Mouse (Mus musculus): ENCODE data around the gene Lama5. TPM values are rescaled to one million over a fixed set of nuclear protein-coding genes. Genes with fewer than 3 reads are reported as not detected.

Gene Lama5
- polyA plus RNA-seq, 1 experiment from 2014 or later, result 7.2 TPM

- H3K36me3 ChIP-seq, result no peaks in the 10 kb centered on the region
- no peak overlapping the region; the same call in 1 of the 2 replicates for H3K27ac ChIP-seq
- H3K27me3 ChIP-seq (ENCODE audit: insufficient read depth, poor library complexity, severe bottlenecking), result no peaks in the 10 kb centered on the region
- H3K4me1 ChIP-seq (replicated peaks), result peaks cover 17% of the 10 kb centered on the region
- 57% methylated on average over 9 of the region's 9 CpGs for WGBS
- no peak for DNase-seq (ENCODE audit: low spot score)
- H3K4me3 ChIP-seq, result no peak overlapping the region
- H3K9me3 ChIP-seq, result no peaks in the 10 kb centered on the region
Observed at GRCm38 (mm10) chr2:180248947-180249660, 23.4 kb upstream of the Lama5 start.

GRCm38 (mm10) chr2:180247916-180248315, 22.3 kb upstream of the Lama5 start:
- no peak overlapping the region for H3K4me3 ChIP-seq
- peaks cover 17% of the 10 kb centered on the region for H3K4me1 ChIP-seq (replicated peaks)
- H3K9me3 ChIP-seq, result no peaks in the 10 kb centered on the region
- no peaks in the 10 kb centered on the region for H3K36me3 ChIP-seq
- no peak overlapping the region for H3K27ac ChIP-seq
- no peak for DNase-seq (ENCODE audit: low spot score)
- H3K27me3 ChIP-seq (ENCODE audit: insufficient read depth, poor library complexity, severe bottlenecking), result no peaks in the 10 kb centered on the region
- WGBS, result 90% methylated on average over 5 of the region's 5 CpGs

DNA sequence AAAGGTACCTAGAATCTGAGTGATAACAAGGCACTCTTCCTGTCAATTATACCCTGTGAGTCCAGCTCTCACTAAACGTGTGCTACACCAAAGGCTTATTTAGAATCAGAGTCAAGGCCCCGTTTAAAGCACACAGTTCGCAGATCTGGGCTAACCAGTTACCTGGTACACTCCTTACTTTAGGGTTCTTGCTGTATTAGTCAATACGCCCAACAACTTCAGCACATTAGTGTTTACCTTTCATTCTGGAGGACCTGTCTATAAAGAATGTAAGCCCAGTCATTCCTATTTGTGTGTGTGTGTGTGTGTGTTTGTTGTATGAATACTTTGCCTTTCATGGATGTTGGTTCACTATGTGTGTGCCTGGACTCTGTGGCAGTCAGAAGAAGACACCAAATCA, 17.4 kb upstream of the Lama5 start:
- no peak for DNase-seq (ENCODE audit: low spot score)
- Histone ChIP-seq H3K4me1 (replicated peaks) (no peaks in the 10 kb centered on the region), H3K36me3 (no peaks in the 10 kb centered on the region), H3K27me3 (ENCODE audit: insufficient read depth, poor library complexity, severe bottlenecking) (no peaks in the 10 kb centered on the region), H3K9me3 (no peaks in the 10 kb centered on the region), H3K27ac (no peak overlapping the region), H3K4me3 (no peak overlapping the region)
- WGBS, result 91% methylated on average over 4 of the region's 4 CpGs

GRCm38 (mm10) chr2:180238591-180238990, 12.9 kb upstream of the Lama5 start:
- DNase-seq (ENCODE audit: low spot score), result no peak
- Histone ChIP-seq H3K27ac (no peak overlapping the region), H3K4me1 (replicated peaks) (peaks cover 17% of the 10 kb centered on the region), H3K27me3 (ENCODE audit: insufficient read depth, poor library complexity, severe bottlenecking) (no peaks in the 10 kb centered on the region), H3K9me3 (no peaks in the 10 kb centered on the region), H3K4me3 (no peak overlapping the region), H3K36me3 (no peaks in the 10 kb centered on the region)
- 88% methylated on average over 5 of the region's 5 CpGs for WGBS

- H3K9me3 ChIP-seq, result no peaks in the 10 kb centered on the region
- no peaks in the 10 kb centered on the region for H3K27me3 ChIP-seq (ENCODE audit: insufficient read depth, poor library complexity, severe bottlenecking)
- no peak overlapping the region for H3K27ac ChIP-seq
- no peaks in the 10 kb centered on the region for H3K36me3 ChIP-seq
- no peak overlapping the region for H3K4me3 ChIP-seq
- DNase-seq (ENCODE audit: low spot score), result no peak
- 91% methylated on average over 7 of the region's 7 CpGs for WGBS
- peaks cover 17% of the 10 kb centered on the region for H3K4me1 ChIP-seq (replicated peaks)
Observed at GRCm38 (mm10) chr2:180237601-180238345, 12.1 kb upstream of the Lama5 start.

DNA sequence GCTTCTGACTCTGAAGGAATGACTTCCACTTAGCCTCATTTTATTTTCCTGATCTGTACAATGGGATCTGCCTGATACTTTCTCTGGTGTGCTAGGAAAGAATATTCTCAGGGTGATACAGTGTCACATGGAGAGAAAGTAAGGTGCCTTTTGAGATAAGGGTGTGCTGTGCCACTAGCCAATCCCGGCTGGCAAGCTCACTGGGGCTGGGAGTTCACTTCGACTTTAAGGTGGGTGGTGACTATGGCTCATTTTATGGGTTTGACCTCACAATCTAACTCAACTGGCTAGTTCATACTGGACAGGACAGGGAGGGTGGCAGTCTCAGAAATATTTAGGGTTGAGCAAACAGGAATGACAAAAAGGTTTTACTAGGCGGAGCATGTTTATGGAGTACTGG, 11.3 kb upstream of the Lama5 start:
- no peak for DNase-seq (ENCODE audit: low spot score)
- Histone ChIP-seq H3K36me3 (no peaks in the 10 kb centered on the region), H3K27ac (no peak overlapping the region), H3K27me3 (ENCODE audit: insufficient read depth, poor library complexity, severe bottlenecking) (no peaks in the 10 kb centered on the region), H3K9me3 (no peaks in the 10 kb centered on the region), H3K4me1 (replicated peaks) (peaks cover 21% of the 10 kb centered on the region), H3K4me3 (no peak overlapping the region)
- 87% methylated on average over 3 of the region's 3 CpGs for WGBS

DNA sequence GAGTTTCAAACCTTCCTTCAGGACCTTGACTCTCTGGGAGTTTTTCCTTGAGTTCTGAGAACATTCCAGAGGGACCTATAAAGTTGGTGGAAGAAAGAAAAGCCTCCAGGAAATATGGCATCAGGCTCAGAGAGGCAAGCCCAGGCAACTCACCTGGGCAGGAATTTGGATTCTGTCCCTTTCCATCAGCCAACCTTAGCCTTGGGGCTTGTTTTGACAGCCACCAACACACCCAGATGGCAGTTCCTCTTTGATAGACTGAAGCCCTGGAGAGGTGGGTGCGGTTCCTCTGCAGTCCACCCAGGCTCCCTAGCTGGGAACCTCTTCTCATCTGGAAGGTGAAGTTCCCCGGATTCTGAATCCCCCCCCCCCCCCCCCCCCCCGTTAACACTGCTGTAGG, 10.8 kb upstream of the Lama5 start:
- WGBS, result 65% methylated on average over 3 of the region's 3 CpGs
- no peaks in the 10 kb centered on the region for H3K36me3 ChIP-seq
- DNase-seq (ENCODE audit: low spot score), result no peak
- H3K9me3 ChIP-seq, result no peaks in the 10 kb centered on the region
- H3K27ac ChIP-seq, result peak overlapping the region; percentile 29; the same call in 1 of the 2 replicates
- no peak overlapping the region for H3K4me3 ChIP-seq
- peaks cover 22% of the 10 kb centered on the region for H3K4me1 ChIP-seq (replicated peaks)
- no peaks in the 10 kb centered on the region for H3K27me3 ChIP-seq (ENCODE audit: insufficient read depth, poor library complexity, severe bottlenecking)

DNA sequence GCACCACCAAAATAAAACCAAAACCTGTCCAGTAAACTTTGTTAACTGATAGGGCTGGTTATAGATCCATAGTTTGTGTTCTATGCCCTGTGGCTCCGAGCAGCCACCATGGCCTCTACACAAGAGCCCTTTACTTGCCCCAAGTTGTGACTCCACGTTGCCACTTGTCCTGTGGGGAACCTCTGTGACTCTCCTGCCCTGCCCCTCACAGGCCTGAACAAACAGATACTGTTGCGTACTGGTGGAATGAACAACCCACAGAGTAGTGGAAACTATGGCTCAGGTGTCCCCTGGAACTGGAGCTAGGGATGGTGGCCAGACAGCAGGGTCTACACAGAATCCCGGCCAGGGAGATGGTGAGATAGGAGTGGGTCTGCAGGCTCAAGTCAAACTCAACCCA, 10.1 kb upstream of the Lama5 start:
- no peaks in the 10 kb centered on the region for H3K27me3 ChIP-seq (ENCODE audit: insufficient read depth, poor library complexity, severe bottlenecking)
- peak overlapping the region; percentile 29; the same call in 1 of the 2 replicates for H3K27ac ChIP-seq
- no peak overlapping the region for H3K4me3 ChIP-seq
- peaks cover 28% of the 10 kb centered on the region for H3K4me1 ChIP-seq (replicated peaks)
- H3K36me3 ChIP-seq, result no peaks in the 10 kb centered on the region
- H3K9me3 ChIP-seq, result no peaks in the 10 kb centered on the region
- 88% methylated on average over 4 of the region's 4 CpGs for WGBS
- no peak for DNase-seq (ENCODE audit: low spot score)

DNA sequence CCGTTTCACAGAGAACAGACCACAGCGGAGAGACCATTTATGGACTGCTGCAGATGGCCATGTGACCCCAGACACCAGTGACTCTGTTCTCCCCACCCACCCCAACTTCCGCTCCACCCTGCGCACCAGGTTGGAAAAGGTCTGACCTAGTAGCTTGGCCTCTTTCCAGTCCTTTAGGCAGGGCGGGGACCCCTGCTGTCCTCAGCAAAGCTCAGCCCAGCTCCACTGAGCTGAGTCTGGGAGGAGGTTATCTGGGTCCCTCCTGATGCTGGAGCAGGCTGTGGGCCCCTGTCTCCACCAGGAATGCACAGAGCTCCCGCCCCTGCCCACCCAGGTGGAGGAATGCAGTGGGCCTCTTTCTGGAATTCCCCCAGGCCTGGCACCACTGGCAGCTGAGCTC, 9.3 kb upstream of the Lama5 start:
- DNase-seq (ENCODE audit: low spot score), result no peak
- Histone ChIP-seq H3K4me3 (no peak overlapping the region), H3K36me3 (no peaks in the 10 kb centered on the region), H3K27me3 (ENCODE audit: insufficient read depth, poor library complexity, severe bottlenecking) (no peaks in the 10 kb centered on the region), H3K27ac (peak overlapping the region; percentile 54), H3K9me3 (no peaks in the 10 kb centered on the region), H3K4me1 (replicated peaks) (peaks cover 36% of the 10 kb centered on the region)
- 49% methylated on average over 6 of the region's 6 CpGs for WGBS

DNA sequence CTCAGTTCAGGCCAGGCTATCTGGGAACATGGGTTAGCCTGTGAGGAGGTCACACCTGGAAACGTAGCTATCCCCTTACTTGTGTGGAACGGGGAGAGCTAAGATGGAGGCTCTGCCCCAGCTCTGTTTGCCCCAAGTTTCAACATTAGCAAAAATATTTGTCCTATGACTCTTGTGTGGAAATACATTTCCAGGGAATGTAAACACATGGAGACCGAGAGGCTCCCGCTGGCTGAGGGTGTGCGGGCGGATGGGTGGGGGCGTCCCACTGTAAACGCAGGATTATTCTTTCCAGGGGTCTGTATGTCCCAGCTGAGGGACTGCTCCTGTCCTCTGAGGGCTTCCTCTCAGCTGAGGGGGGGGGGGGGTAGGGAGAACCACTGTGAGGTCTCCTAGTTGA, 8.7 kb upstream of the Lama5 start:
- WGBS, result 94% methylated on average over 8 of the region's 8 CpGs
- DNase-seq (ENCODE audit: low spot score), result no peak
- Histone ChIP-seq H3K27me3 (ENCODE audit: insufficient read depth, poor library complexity, severe bottlenecking) (no peaks in the 10 kb centered on the region), H3K36me3 (no peaks in the 10 kb centered on the region), H3K9me3 (no peaks in the 10 kb centered on the region), H3K4me3 (no peak overlapping the region), H3K27ac (peak overlapping the region; percentile 54), H3K4me1 (replicated peaks) (peaks cover 36% of the 10 kb centered on the region)

- no peaks in the 10 kb centered on the region for H3K36me3 ChIP-seq
- H3K9me3 ChIP-seq, result no peaks in the 10 kb centered on the region
- H3K4me1 ChIP-seq (replicated peaks), result peaks cover 45% of the 10 kb centered on the region
- WGBS, result 82% methylated on average over 7 of the region's 7 CpGs
- no peak overlapping the region for H3K4me3 ChIP-seq
- no peak overlapping the region for H3K27ac ChIP-seq
- H3K27me3 ChIP-seq (ENCODE audit: insufficient read depth, poor library complexity, severe bottlenecking), result peaks cover 5% of the 10 kb centered on the region; the same call in 1 of the 2 replicates
- DNase-seq (ENCODE audit: low spot score), result no peak
Observed at GRCm38 (mm10) chr2:180233101-180233904, 7.6 kb upstream of the Lama5 start.

- Histone ChIP-seq H3K4me3 (no peak overlapping the region), H3K9me3 (no peaks in the 10 kb centered on the region), H3K27ac (0 out of 2 replicates have a peak overlapping the region, but pooled peaks have one; percentile 46), H3K36me3 (no peaks in the 10 kb centered on the region), H3K4me1 (replicated peaks) (peaks cover 67% of the 10 kb centered on the region), H3K27me3 (ENCODE audit: insufficient read depth, poor library complexity, severe bottlenecking) (peaks cover 25% of the 10 kb centered on the region)
- no peak for DNase-seq (ENCODE audit: low spot score)
- 60% methylated on average over 4 of the region's 4 CpGs for WGBS
Observed at GRCm38 (mm10) chr2:180230482-180230881, 4.8 kb upstream of the Lama5 start.

GRCm38 (mm10) chr2:180229129-180229528, 3.5 kb upstream of the Lama5 start:
- 77% methylated on average over 3 of the region's 3 CpGs for WGBS
- Histone ChIP-seq H3K9me3 (no peaks in the 10 kb centered on the region), H3K4me3 (no peak overlapping the region), H3K27me3 (ENCODE audit: insufficient read depth, poor library complexity, severe bottlenecking) (peaks cover 38% of the 10 kb centered on the region), H3K4me1 (replicated peaks) (peaks cover 69% of the 10 kb centered on the region), H3K36me3 (no peaks in the 10 kb centered on the region), H3K27ac (no peak overlapping the region)
- no peak for DNase-seq (ENCODE audit: low spot score)
